Mouse (Mus musculus) E14TG2a.4 (cell line): ENCODE measurements around the gene Fxyd2.

Experiments used
- CTCF ChIP-seq: conservative IDR thresholded peaks from 2 replicates; pipeline ENCODE4 v1.5.1; 2014; ENCODE audit warnings: low read length
- NANOG ChIP-seq: IDR thresholded peaks from 2 replicates; pipeline ENCODE4 v1.6.1; 2014; ENCODE audit warnings: borderline replicate concordance, low read length, mixed read lengths
- POU5F1 ChIP-seq: IDR thresholded peaks from 2 replicates; pipeline ENCODE4 v1.6.1; 2014; ENCODE audit warnings: low read length, borderline replicate concordance

GRCm38 (mm10) chr9:45418252-45418651 is 18.8 kb downstream of the Fxyd2 start:
- no peak for TF ChIP-seq CTCF
- no peak for TF ChIP-seq NANOG
- no peak for TF ChIP-seq POU5F1
